Mouse (Mus musculus): ENCODE data around the gene Mgat4e.
A peak's percentile ranks its signal among the peaks of the same experiment; 100 is the strongest.
"Not testable (repeated sequence)": the region's sequence is repeated elsewhere in the genome, so short reads cannot be mapped to it uniquely, and the experiment has no call there.

The Mgat4e gene

DNA sequence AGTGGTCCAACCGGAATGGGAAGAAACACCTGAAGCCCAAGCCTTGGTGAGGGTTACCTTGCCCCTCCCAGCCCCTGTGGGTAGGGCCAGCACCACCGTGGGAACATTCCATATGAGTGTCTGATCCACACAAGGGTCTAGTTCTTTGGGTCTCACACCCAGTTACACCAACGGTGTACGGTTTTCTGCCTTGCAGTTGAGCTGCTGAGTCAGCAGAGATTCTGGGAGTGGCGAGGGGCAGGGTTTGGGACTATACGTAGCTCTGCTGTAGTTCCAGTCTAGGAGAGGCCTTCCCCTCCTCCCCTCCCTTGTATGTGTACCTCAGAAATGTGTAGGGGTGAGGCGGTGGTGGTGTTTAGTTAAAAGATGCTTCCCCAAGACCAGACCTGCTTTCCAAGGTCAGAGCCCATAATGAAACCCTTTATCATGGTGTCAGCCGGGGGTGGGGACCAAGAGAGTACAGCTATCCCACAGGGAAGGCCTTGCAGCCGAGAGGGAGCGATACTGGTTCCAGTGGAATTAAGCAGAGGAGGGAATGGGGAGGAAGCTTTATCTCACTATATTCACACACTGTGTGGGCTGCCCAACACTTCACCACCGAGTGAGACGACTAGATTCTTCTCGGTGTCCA is 5.9 kb upstream of the Mgat4e start:
- DNase-seq, result no peak

DNA sequence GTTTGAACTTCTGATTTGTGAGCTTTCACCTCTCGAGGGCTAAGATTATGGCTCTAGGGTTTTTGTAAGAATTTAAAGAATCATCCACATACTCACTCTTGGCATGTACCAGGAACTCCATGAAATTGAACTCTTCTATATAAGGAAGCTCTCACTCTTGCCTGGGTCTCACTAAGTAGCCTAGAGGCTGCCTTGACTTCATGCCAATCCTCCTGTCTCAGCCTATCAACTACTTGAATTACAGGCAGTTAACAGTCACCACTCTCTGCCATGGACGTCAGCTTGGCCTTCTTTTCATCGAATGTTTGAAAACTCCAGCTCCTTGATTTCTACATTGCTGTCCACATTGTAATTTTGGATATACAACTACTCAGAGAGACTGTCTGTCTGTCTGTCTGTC is 2.9 kb upstream of the Mgat4e start:
- DNase-seq, result no peak

DNA sequence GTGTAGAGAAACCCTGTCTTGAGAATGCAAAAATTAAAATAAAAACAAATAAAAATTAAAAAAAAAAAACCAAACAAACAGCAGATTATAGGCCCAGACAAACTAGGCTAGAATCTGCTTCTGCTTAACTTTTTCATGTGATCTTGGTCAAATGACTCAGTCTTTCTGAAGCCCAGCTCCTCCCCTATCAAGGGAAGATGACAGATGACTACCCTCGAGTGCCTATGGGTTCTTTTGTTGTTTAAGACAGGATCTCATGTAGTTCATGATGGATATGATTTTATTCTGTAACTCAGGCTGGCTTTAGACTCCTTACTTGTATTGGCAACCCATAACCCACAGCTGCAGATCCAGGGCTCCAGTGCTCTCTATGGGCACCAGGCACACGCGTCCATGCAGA is 2.4 kb upstream of the Mgat4e start:
- no peak for DNase-seq

DNA sequence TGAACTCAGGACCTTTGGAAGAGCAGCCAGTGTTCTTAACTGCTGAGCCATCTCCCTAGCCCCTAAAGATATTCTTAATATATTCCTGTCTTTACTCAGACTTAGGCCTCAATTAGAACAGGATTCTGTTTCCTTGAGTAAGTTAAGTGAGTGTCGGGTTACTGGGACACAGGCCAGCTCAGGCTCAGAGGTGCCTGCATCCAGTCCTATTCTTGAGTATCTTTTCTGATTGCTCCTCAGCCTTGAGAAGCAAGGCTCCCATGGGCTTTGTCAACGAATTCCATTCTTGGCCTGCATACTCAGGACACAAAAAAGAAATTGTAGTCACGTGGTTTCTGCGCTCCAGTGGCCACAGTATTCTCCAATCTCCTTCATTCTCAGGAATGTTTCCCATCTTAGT is 1.3 kb downstream of the Mgat4e start:
- no peak for DNase-seq

DNA sequence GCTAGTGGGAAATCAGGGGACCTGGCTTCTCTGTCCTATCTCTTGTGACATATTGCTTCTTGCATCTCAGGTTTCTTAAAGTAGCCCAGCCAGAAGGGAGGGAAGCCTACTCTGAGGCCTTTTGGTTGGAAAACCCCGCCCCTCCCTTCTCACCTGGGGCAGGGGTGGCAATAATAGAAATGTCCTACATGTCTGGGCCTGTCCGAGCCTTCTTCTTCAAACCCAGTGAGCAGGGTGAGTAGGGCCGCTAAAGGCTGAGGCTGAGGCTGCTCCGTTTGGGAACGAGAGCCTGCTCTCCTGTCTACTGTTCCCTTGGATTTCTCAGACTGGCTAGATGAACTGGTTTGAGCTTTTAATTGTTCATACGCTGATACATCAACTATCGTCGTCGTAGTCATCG is 8.9 kb downstream of the Mgat4e start:
- DNase-seq, result no peak

DNA sequence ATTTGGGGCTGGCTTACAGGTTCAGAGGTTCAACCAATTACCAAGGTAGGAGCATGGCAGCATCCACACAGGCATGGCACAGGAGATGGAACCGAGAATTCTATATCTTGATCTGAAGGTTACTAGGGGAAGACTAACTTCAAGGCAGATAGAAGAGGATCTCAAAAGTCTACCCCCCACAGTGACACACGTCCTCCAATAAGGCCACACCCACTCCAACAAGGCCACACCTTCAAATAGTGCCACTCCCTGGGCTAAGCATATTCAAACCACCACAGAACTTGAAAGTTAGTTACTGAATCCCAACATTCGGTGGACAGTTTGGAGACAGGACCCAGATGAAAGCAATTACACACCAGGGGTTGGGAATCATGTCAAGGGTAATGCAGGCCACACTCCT is 14.0 kb downstream of the Mgat4e start:
- DNase-seq, result no peak

DNA sequence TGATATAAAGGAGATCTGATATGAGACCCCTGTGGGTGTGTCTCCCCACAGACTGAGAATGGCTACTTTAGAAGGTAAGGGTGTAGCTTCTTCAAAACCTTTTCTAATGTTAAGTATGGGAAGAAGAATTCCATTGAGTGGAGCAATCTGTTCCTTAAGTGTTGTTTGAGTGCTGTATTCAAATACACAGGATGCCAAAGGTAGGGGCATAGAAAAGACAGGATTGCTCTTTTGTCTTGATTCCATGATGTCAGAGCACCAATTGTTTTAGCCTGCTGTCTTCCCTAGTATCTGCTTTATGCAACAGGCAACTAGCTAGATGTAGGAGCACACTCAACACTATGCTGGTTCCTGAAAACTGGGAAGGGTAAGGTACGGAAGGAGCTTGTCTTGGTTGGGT is 14.4 kb downstream of the Mgat4e start:
- no peak for DNase-seq

DNA sequence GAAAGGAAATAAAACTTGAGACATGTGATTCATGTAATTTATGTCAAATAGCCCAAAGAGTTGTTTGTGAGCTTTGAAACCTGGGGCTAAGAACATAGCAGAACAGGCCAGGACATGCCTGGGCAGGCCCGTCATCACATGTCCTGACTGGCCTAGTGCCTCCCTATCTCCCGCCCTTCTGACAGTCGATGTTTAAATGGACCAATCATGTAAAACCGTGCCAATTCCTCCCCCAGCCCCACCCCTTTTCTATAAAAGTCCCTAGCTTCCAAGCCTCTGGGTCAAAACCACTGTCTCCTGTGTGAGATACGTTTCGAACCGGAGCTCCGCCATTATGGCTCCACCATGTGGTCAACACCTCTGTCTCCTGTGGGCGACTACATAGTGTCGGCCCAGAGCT is 15.8 kb downstream of the Mgat4e start:
- DNase-seq, result not testable (repeated sequence)

DNA sequence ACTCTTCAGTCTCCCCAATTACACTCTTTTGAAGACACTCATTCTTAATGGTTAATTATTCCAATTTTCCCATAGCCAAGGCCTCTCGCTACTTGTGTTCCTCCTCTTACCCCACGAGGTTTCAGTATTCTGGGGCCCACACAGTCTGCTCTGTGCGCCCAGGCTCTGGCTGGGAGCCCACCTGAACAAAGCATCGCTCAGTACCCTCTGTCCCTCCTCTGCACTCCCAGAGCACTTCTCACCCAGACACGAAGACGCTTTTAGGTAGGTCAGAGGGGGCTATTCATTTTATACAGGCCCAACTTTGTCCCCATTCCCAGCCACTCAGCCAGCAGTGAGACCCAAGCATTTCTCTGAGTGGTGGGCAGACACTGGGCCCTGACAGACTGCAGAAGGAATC is 18.9 kb downstream of the Mgat4e start:
- no peak for DNase-seq

DNA sequence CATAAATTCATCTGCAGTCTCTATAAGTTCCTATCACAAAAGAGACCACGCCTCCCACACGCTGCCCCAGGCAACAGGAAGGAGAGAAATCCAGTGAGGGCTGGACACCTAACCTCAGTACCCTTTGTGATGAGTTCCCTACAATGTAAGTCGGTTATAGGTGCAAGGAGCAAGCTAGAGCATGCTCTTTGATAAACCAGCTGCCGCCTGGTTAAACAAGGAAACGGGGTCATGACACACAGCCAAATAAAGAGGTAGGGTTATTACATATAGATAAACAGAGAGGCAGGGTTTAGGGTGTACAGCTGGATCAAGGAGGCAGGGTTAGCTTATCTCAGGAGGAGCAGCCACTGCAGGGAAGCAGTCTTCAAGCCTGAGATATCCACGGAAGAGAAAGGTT is 22.7 kb downstream of the Mgat4e start:
- no peak for DNase-seq

DNA sequence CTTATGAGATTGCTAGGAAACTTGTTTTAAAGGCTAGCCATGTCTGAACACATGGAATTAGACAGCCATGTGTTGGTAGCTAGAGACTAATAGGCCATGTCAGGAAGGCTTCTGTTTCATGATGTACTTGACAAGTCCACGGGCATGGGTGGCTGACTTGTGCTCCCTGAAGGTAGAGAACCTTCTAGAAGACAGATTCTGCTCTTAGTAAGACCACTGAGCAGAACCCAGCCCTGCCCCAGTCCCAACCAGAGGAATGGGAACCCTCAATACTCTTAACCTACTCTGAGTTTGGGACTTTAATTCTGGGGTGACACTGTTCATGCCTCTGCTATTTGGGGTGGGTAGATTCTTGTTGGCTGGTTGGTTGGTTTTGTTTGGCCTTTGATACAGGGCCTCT is 24.5 kb downstream of the Mgat4e start:
- DNase-seq, result no peak

DNA sequence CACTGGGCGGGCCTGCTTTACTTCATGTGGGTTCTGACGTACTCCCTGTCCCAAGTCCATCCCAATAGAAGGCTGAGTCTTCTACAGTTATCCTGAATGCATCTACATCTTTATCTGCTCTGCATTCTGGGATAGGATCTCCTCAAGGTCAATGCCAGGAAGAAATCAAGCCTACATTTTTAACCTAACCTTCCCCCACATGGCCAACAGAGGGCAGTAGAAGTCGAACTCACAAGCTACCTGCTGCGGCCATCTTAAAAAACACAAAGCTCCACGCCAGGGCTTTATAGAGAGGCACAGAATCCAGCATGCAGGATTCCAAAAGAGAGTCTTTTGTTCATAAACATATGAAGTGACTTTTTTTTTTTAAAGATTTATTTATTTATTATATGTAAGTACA is 25.1 kb downstream of the Mgat4e start:
- DNase-seq, result no peak

DNA sequence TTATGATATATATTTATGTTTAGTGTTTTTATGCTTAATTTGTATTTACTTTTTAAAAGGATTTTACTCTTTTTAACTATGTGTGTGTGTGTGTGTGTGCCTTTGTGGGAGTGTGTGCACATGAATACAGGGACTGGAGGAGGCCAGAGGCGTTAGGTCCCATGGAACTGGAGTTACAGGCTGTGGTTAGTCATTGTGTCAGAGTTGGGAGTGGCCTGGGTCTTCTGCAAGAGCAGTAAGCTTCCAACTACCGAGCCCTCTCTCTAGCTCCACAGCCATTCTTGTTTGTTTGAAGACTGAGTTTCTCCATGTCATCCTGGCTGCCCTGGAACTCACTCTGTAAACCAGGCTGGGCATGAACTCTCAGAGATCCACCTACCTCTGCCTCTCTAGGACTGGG is 27.2 kb downstream of the Mgat4e start:
- DNase-seq, result no peak

DNA sequence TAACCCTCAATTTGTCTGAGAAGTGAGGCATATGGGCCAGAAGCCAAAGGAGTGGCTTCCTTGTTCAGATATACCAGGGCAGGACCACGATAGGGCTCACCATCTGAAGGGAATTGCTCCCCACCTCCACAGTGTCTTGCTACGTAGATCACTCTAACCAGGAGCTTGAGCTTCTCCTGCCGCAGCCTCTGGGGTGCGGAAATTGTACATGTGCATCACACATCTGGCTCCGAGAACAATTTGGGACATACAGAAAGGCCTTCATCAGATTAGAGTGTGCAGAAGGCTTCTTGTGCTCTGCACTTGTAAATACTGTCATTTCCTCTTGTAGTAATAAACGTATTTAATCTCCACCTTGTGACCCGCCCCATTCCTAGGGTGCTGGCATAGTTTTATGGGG is 28.3 kb downstream of the Mgat4e start:
- no peak for DNase-seq

DNA sequence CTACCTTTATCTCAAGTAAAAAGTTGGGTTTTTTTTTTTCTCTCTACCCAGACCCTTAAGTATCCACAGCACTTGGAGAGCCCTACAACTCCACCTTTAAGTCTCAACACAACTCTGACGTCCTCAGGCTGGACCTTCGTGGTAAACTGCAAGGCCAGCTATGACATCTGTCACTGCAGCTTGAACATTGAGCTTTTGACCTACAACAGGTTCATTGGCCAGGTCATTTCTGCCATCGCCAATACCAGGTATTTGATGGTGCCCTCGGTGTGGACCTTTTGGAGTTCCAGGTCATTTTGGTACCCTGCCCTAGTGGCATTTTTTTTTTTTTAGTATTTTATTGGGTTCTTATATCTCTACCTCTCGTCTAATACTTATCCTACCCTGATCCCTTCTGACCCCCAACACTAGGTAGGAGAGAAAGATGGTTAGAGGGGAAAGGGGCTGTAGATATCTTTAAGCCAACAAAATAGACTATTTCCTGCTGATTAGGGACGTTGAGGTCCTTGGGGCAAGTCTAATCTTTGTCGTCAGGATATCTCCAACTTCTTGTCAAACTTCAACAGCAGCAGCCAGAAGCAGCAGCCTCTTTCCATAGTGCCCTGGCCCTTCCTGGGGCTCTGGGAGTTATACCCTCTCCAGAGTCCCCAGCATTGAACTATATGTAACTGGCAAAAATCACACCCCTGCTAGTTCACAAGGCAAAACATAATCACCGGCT is 29.3 kb downstream of the Mgat4e start:
- DNase-seq, result no peak

DNA sequence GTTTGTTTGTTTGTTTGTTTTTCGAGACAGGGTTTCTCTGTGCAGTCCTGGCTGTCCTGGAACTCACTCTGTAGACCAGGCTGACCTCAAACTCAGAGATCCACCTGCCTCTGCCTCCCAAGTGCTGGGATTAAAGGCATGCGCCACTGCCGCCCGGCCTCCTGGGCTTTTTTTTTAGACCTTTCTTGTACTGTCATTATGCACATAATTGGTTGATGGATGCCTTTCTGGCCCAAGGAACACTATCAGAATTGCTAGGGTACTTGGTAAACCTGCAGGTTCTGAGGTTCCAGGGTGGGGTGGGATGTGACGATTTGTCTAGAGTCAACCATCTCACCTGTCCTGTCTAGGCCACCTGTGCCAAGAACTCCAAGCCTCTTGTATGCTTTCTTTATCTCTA is 30.3 kb downstream of the Mgat4e start:
- DNase-seq, result not testable (repeated sequence)

DNA sequence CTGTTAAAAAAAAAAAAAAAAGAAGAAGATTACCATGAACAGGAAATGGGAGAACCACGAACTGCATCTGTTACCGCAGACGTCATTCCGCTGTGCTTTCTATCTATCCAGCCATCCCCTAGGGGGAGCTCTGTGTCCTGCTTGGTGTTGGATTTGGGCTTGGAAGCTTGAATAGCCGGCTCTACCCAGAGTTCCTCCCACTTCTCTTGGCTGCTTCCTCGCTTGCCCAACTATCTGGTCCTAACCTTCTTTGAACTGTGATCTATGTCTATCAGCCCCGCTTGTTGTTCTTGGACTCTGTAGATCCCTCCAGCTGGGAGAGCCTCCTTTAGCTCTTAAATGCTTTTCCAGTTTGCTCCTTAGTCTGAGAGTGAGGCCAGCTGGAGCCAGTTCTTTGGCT is 30.8 kb downstream of the Mgat4e start:
- peak; percentile 65 for DNase-seq

DNA sequence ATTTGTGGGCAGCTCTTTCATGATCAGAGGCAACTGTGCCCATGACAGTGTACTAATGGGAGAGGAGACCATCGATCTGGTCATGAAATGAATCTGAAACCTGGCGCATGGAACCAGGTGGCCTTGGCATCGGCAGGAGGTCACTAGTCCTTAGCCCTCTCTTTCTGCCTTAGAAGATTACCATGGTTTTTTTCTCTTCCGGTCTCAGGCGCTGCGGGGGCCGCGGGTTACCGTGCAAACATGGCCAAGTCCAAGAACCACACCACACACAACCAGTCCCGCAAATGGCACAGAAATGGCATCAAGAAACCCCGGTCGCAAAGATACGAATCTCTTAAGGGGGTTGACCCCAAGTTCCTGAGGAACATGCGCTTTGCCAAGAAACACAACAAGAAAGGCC is 31.6 kb downstream of the Mgat4e start:
- DNase-seq, result not testable (repeated sequence)

DNA sequence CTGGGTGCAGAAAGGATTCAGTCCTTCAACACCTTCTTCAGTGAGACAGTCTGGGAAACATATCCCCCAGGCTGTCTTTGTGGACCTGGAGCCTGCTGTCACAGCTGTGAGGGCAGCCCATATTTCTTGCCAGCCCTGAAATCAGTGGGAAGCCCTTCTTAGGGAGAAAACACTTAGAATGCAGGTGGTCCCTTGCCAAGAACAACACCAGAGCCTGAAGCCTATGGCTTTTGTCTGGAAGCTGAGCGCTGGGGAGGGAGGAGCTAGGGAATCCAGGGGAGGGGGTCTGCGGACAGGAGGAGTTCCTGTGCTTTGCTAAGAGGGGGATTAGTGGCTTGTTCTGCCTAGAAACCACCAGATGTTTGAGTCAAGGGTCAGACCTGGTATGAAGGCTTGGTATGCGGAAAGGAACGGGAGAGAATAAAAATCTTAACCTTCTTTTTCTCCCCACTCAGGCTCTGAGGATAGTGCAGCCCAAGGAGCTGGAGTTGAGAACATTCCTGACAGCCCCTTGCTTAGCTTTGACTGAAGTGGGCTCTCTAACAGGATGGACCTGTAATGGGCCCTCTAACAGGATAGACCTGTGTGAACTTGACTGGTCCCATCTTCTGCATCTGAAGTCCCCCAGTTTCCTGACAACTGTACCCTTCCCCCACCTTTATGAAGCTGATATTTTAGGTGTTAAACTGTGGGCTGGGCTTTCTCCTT is 32.8 kb downstream of the Mgat4e start:
- no peak for DNase-seq

DNA sequence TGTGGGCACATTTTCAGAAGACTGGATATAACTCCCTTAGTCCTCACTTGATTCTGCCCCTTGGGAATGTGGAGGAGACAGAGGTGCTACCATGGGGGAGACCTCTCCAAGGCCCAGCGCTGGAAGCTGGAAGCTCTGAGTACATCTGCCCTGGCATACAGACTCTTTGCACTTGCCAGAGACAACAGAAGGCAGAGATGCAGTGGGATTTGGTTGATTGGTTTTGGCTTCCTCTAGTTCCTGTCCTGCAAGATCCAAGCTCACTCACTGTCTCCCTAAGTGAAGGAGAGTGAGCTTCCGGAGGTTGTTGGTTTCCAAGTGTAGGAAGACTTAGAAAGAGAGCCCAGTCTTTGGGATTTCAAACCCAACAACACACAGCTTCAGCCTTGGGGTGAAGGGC is 33.6 kb downstream of the Mgat4e start:
- no peak for DNase-seq

DNA sequence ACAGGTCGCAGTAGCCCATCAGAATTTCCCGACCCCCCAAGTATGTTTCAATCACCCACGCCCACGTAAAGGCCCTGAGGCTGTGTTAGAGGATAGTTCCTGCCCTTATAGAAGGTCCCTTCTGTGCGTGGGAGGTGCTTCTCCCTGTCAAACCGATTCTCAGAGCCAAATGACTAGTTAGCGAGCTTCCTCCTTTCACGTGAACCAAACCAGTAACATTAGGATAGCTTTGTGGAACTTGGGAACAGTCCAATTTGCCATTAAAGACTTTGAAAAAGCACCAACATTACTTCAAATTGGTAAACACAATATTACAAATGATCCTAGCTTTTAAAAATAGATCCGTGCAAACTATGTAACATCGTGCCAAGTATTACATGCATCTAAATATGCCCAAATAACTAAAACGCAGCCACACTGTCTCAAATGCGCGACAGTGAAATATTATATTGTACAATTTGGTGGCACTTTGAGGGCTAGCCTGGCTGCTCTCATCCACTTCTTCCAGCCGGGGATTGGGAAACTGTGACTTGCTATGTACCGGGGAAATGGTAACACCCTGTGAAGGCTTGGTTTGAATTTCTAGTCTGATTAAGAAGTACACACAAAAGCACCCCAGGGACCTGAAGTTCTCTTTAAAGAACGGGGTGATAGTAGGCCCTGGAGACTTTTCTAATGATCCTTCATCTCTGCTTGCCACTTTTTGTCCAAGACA is 35.4 kb downstream of the Mgat4e start:
- no peak for DNase-seq

DNA sequence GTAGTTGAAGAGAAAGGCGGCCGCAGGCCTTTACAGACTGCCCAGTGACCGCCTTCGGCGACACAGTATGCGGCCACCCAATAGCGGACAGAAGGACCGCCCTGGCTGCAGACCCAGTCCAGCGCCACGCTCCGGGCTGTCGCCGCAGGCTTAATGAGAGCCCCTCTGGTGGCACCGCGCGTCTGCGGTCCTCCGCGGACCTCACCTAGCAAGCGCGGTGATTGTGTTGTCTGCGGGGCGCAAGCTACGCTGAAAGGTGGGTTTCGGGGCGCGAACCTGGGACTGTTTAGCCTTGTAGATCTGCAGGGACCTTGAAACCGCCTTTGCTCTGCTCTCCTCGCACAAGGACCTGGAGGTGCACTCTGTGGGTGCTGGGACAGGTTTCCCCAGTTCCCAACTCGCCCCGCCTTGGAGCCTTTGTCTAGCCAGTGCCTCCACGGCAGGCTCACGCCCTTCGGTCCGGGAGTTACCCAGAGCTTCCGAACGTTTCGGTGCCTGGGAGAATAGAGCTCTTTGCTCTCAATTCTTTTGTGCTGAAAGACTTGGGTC is 36.1 kb downstream of the Mgat4e start:
- DNase-seq, result no peak

DNA sequence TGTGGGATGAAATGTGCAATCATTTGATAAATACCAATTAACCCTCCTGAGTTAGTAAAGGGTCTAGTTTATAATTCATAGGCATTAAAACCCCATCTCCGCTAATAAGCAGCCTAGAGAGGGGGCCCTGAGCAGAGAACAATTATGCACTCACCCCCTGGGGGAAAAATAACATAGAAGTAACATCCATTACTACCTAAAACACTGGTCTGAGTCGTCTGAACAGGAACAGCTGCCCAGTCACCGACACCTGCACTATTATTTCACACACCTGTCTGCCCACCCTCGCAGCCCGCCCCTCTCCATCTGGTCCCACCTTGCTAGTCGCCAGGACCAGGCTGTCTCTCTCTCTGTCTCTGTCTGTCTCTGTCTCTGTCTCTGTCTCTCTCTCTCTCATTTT is 36.9 kb downstream of the Mgat4e start:
- DNase-seq, result no peak

All from right cerebral cortex, postnatal 25 days (tissue).